Mouse (Mus musculus) heart, embryonic 13.5 days (tissue): ENCODE data around the gene Golt1b. TPM values are rescaled to one million over a fixed set of nuclear protein-coding genes. Genes with fewer than 3 reads are reported as not detected.
A peak's percentile ranks its signal among the peaks of the same experiment; 100 is the strongest.

Experiments used
- ATAC-seq: fragments of 200-750 bp; cut with Nextera tagmentation; 2 replicates; pipeline ENCODE4 v1.8.0; 2017; ENCODE audit warnings: moderate TSS enrichment; ENCODE audit not compliant: insufficient number of reproducible peaks, low FRiP score, low TSS enrichment; ENCODE audit errors: extremely low read depth
- H3K27ac ChIP-seq: fragments of 300-500 bp; sonication (generic); replicated peaks from 2 replicates; pipeline ENCODE4 v1.5.1; 2015; ENCODE audit warnings: moderate library complexity, mild to moderate bottlenecking, inconsistent platforms
- H3K27me3 ChIP-seq: fragments of 300-500 bp; sonication (generic); replicated peaks from 2 replicates; pipeline ENCODE4 v1.6.1; 2015; ENCODE audit warnings: mild to moderate bottlenecking, inconsistent platforms
- H3K36me3 ChIP-seq: fragments of 300-500 bp; sonication (generic); 2 replicates; pipeline ENCODE4 v1.6.1; 2015; ENCODE audit warnings: mild to moderate bottlenecking, inconsistent platforms
- H3K4me1 ChIP-seq: fragments of 300-500 bp; sonication (generic); 2 replicates; pipeline ENCODE4 v1.6.1; 2015; ENCODE audit warnings: inconsistent platforms
- H3K4me2 ChIP-seq: fragments of 300-500 bp; sonication (generic); 2 replicates; pipeline ENCODE4 v1.6.1; 2015; ENCODE audit warnings: inconsistent platforms, mild to moderate bottlenecking, moderate library complexity
- H3K4me3 ChIP-seq: fragments of 300-500 bp; sonication (generic); 2 replicates; pipeline ENCODE4 v1.5.1; 2015; ENCODE audit warnings: moderate library complexity, mild to moderate bottlenecking, inconsistent platforms
- H3K9ac ChIP-seq: fragments of 300-500 bp; sonication (generic); 2 replicates; pipeline ENCODE4 v1.6.1; 2015; ENCODE audit warnings: inconsistent platforms, mild to moderate bottlenecking, moderate library complexity
- H3K9me3 ChIP-seq: fragments of 300-500 bp; sonication (generic); 2 replicates; pipeline ENCODE4 v1.6.1; 2016; ENCODE audit warnings: inconsistent platforms
- WGBS: fragments of 180-500 bp; shearing (Covaris S2); methylation state at CpG from one replicate; pipeline ENCODE4 v1.1.7; 2015; ENCODE audit warnings: mixed read lengths; 5-methylcytosine and 5-hydroxymethylcytosine counted together
- polyA plus RNA-seq: library from polyadenylated mRNA; unstranded; fragments of >200 nt; fragmentation: Nextera tagmentation; extraction: Ambion mirVana; gene quantifications from 2 replicates; pipeline ENCODE4 v1.2.1, GENCODE M21; 2015

The Golt1b gene
- polyA plus RNA-seq, 1 experiment from 2014 or later, result 73.2 TPM

DNA sequence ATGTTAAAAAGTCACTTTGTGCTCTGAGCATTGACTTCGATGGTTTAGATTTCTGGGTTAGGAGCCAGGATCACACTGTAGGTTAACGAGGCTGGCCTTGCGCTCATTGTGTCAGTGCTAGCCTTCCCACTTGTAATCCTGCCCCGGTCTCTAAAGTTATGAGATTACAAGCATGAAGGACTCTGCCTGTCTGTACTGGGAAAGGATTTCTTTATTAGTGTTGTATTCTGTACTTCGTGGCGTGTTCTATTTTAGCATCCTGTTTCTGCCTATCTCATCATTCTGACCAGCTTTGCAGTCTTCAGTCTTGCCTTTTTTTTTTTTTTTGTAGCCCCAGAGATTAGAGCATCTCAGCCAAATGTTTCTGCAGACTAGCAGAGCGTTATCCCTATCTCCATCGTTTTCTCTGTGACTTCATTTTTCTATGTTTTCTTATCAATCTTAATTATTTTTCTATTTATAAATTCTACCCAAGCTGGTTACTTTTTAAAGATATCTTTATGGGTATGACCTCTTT, 792 bp downstream of the Golt1b start:
- Histone ChIP-seq H3K4me2 (peak overlapping the region; percentile 74), H3K4me3 (peak overlapping the region; percentile 99), H3K36me3 (peaks cover 7% of the 10 kb centered on the region), H3K9ac (peak overlapping the region; percentile 94), H3K9me3 (no peaks in the 10 kb centered on the region), H3K27me3 (no peaks in the 10 kb centered on the region), H3K27ac (no peak overlapping the region), H3K4me1 (peaks cover 36% of the 10 kb centered on the region)
- 14% methylated on average over 8 of the region's 8 CpGs for WGBS
- no peak for ATAC-seq

GRCm38 (mm10) chr6:142389101-142389500, 2.1 kb downstream of the Golt1b start:
- peak overlapping the region; percentile 13; the same call in 1 of the 2 replicates for H3K4me3 ChIP-seq
- peaks cover 18% of the 10 kb centered on the region for H3K36me3 ChIP-seq
- WGBS, result 57% methylated on average over 2 of the region's 2 CpGs
- ATAC-seq, result no peak
- H3K27me3 ChIP-seq, result no peaks in the 10 kb centered on the region
- no peak overlapping the region for H3K27ac ChIP-seq
- H3K4me2 ChIP-seq, result no peak overlapping the region; the same call in 1 of the 2 replicates
- H3K4me1 ChIP-seq, result peaks cover 36% of the 10 kb centered on the region
- H3K9me3 ChIP-seq, result no peaks in the 10 kb centered on the region
- no peak overlapping the region for H3K9ac ChIP-seq

- H3K36me3 ChIP-seq, result peaks cover 44% of the 10 kb centered on the region
- peaks cover 30% of the 10 kb centered on the region for H3K4me1 ChIP-seq
- WGBS, result 56% methylated on average over 5 of the region's 5 CpGs
- H3K4me3 ChIP-seq, result no peak overlapping the region
- 0 out of 2 replicates have a peak overlapping the region, but pooled peaks have one; percentile 10 for H3K9ac ChIP-seq
- H3K27me3 ChIP-seq, result no peaks in the 10 kb centered on the region
- no peaks in the 10 kb centered on the region for H3K9me3 ChIP-seq
- no peak for ATAC-seq
- no peak overlapping the region for H3K27ac ChIP-seq
- no peak overlapping the region for H3K4me2 ChIP-seq
Observed at GRCm38 (mm10) chr6:142392312-142392711, 5.3 kb downstream of the Golt1b start.

DNA sequence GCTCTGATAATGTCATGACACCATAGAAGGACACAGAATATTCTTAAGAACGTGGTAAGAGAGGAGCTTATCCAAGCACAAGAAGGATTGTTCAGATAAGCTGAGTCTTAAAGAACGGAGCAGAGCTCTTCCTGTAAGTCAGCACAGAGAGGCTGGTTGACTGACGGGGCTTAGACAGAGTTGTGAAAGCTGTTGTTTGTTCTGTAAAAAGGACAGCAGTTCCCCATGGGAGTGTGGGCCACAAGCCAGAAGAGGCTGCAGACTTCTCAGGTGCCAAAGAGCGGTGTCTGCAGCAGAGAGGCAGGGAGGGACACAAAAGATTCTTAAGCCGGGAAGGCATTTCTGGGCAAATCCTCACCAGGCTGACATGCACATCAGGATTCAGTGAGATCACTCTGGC, 7.6 kb downstream of the Golt1b start:
- Histone ChIP-seq H3K4me1 (peaks cover 12% of the 10 kb centered on the region; the same call in 1 of the 2 replicates), H3K9me3 (no peaks in the 10 kb centered on the region), H3K27me3 (no peaks in the 10 kb centered on the region), H3K4me2 (no peak overlapping the region), H3K9ac (no peak overlapping the region), H3K27ac (no peak overlapping the region), H3K36me3 (peaks cover 43% of the 10 kb centered on the region), H3K4me3 (no peak overlapping the region)
- no peak for ATAC-seq
- WGBS, result 79% methylated on average over 5 of the region's 5 CpGs

DNA sequence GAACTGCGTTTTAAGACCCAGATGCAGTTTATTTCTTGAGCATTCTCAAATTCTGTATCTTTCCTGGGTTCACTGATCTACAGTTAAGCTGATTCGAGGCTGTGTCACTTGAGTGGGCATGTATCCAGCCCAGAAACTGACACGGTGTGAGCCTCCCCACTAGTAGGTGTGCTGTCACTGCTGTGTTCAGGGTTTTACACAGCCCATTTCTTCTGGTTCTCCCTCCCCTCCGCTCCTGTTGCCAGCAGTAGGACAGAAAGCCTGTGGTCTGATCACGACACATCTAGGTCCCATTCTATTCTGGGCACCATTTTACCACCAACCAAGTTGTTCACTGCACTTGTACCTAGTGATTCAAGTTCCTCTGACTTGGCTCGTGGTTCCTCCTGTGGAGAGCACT, 8.7 kb downstream of the Golt1b start:
- Histone ChIP-seq H3K9me3 (no peaks in the 10 kb centered on the region), H3K4me3 (no peak overlapping the region), H3K27me3 (no peaks in the 10 kb centered on the region), H3K4me1 (peaks cover 9% of the 10 kb centered on the region; the same call in 1 of the 2 replicates), H3K4me2 (no peak overlapping the region), H3K9ac (no peak overlapping the region), H3K27ac (no peak overlapping the region), H3K36me3 (peaks cover 49% of the 10 kb centered on the region)
- ATAC-seq, result no peak
- WGBS, result 89% methylated on average over 6 of the region's 6 CpGs

DNA sequence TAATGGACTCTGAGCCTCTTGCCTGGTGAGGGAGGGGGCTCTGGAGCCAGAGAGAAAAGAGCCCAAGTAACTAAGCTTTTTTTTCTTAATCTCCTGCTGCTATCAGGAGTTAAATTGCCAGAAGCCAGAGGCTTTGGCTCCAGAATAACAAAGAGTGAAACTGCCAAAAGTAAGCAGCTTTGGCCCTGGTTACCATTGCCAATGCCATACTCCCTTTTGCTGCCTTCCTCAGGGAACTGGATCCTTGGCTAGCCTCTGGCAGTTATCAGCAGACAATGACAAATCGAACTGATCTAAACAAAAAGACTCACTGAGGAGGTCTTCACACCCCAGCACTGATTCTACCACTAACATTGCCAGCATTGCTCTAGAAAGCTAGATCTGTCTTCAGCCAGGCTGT, 24.1 kb downstream of the Golt1b start:
- Histone ChIP-seq H3K27me3 (peaks cover 39% of the 10 kb centered on the region), H3K9ac (no peak overlapping the region), H3K4me2 (no peak overlapping the region), H3K4me3 (no peak overlapping the region), H3K4me1 (peaks cover 11% of the 10 kb centered on the region), H3K27ac (no peak overlapping the region), H3K36me3 (0 out of 2 replicates have a peak, but pooled peaks cover 3% of the 10 kb centered on the region), H3K9me3 (no peaks in the 10 kb centered on the region)
- no peak for ATAC-seq
- WGBS, result 27% methylated on average over 1 of the region's 1 CpGs

DNA sequence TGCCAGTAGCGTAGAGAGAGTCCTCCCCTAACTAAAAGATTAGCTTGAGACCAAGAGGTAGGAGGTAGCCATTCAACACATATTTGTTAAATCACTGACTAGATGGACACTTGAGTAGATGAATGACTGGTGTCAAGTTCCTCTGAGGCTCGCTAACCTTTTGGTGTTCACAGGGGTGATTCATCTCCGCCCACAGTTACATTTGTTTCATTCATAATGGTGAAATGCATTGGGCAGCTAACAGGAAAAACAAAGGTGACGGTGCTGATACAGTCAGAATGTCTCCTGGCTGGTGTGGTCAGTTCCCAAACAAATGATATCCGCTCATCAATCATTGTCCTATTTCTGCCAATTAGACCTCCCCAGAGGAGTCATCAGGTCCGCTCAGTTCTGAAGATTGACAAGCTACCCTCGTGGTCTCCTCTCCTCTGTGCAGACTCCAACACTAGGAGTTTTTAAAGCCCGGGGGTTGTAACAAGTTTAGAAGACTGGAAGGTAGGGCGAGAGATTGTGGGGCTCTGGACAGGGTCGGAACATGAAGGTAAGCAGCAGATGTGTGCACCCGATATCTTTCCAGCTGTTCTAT, 26.0 kb downstream of the Golt1b start, which contains the start of gene Spx:
TSS of gene Spx (plus strand) at position 536 of the 586 bp plus-strand sequence.
- WGBS, result 61% methylated on average over 11 of the region's 11 CpGs
- Histone ChIP-seq H3K9me3 (no peaks in the 10 kb centered on the region), H3K4me3 (0 out of 2 replicates have a peak within 1 kb of the TSS, but pooled peaks have one; percentile 39), H3K27ac (no peak within 1 kb of the TSS), H3K4me2 (peak within 1 kb of the TSS; percentile 63), H3K36me3 (0 out of 2 replicates have a peak, but pooled peaks cover 3% of the 10 kb centered on the region), H3K27me3 (peaks cover 42% of the 10 kb centered on the region), H3K9ac (0 out of 2 replicates have a peak within 1 kb of the TSS, but pooled peaks have one; percentile 65), H3K4me1 (peaks cover 11% of the 10 kb centered on the region)
- no peak for ATAC-seq

DNA sequence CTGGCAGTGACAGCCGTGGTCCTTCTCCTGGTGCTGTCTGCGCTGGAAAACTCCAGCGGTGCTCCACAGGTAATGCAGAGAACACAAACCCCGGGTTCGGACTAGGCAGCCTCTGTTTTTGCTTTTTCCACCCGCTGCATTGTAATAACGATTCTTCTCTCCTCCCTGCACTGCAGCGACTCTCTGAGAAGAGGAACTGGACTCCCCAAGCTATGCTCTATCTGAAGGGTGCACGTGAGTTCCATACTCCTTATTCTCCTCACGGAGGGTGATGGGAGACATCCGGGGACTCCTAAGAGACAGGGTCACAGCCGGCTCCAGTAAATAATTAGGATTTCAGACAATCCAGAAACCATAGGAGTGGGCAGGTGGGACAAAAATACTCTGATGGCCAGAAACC, 26.8 kb downstream of the Golt1b start:
- WGBS, result 13% methylated on average over 12 of the region's 12 CpGs

GRCm38 (mm10) chr6:142414597-142414996, 27.6 kb downstream of the Golt1b start:
- no peak for ATAC-seq
- H3K4me3 ChIP-seq, result peak overlapping the region; percentile 39
- H3K27me3 ChIP-seq, result peaks cover 42% of the 10 kb centered on the region
- H3K9me3 ChIP-seq, result no peaks in the 10 kb centered on the region
- under 1% methylated on average over 22 of the region's 24 CpGs for WGBS
- H3K4me1 ChIP-seq, result peaks cover 11% of the 10 kb centered on the region
- H3K9ac ChIP-seq, result peak overlapping the region; percentile 65
- H3K36me3 ChIP-seq, result no peaks in the 10 kb centered on the region
- H3K4me2 ChIP-seq, result peak overlapping the region; percentile 63
- no peak overlapping the region for H3K27ac ChIP-seq

More for the DNA sequence above, 26.8 kb downstream of the Golt1b start:
- Histone ChIP-seq H3K4me1 (peaks cover 11% of the 10 kb centered on the region), H3K9me3 (no peaks in the 10 kb centered on the region), H3K4me3 (no peak overlapping the region), H3K27me3 (peaks cover 42% of the 10 kb centered on the region), H3K27ac (no peak overlapping the region), H3K9ac (no peak overlapping the region), H3K4me2 (peak overlapping the region; percentile 16; the same call in 1 of the 2 replicates), H3K36me3 (no peaks in the 10 kb centered on the region)
- no peak for ATAC-seq

GRCm38 (mm10) chr6:142424976-142425375, 38.0 kb downstream of the Golt1b start:
- H3K9ac ChIP-seq, result no peak overlapping the region
- no peaks in the 10 kb centered on the region for H3K4me1 ChIP-seq
- no peak for ATAC-seq
- no peak overlapping the region for H3K4me2 ChIP-seq
- no peaks in the 10 kb centered on the region for H3K9me3 ChIP-seq
- H3K27me3 ChIP-seq, result no peaks in the 10 kb centered on the region
- H3K4me3 ChIP-seq, result no peak overlapping the region
- no peak overlapping the region for H3K27ac ChIP-seq
- H3K36me3 ChIP-seq, result no peaks in the 10 kb centered on the region
- WGBS, result 80% methylated on average over 7 of the region's 7 CpGs

- Histone ChIP-seq H3K27ac (no peak overlapping the region), H3K36me3 (no peaks in the 10 kb centered on the region), H3K4me2 (no peak overlapping the region), H3K27me3 (0 out of 2 replicates have a peak, but pooled peaks cover 3% of the 10 kb centered on the region), H3K4me3 (no peak overlapping the region), H3K9ac (no peak overlapping the region), H3K9me3 (no peaks in the 10 kb centered on the region), H3K4me1 (no peaks in the 10 kb centered on the region)
- ATAC-seq, result no peak
Observed at GRCm38 (mm10) chr6:142429072-142429471, 42.1 kb downstream of the Golt1b start.

- 54% methylated on average over 12 of the region's 12 CpGs for WGBS
- Histone ChIP-seq H3K9ac (no peak overlapping the region), H3K4me1 (no peaks in the 10 kb centered on the region), H3K36me3 (no peaks in the 10 kb centered on the region), H3K4me2 (0 out of 2 replicates have a peak overlapping the region, but pooled peaks have one; percentile 25), H3K4me3 (no peak overlapping the region), H3K9me3 (no peaks in the 10 kb centered on the region), H3K27me3 (0 out of 2 replicates have a peak, but pooled peaks cover 3% of the 10 kb centered on the region), H3K27ac (no peak overlapping the region)
- no peak for ATAC-seq
Observed at GRCm38 (mm10) chr6:142451381-142451780, 64.4 kb downstream of the Golt1b start.
